In the genomic region with DNA sequence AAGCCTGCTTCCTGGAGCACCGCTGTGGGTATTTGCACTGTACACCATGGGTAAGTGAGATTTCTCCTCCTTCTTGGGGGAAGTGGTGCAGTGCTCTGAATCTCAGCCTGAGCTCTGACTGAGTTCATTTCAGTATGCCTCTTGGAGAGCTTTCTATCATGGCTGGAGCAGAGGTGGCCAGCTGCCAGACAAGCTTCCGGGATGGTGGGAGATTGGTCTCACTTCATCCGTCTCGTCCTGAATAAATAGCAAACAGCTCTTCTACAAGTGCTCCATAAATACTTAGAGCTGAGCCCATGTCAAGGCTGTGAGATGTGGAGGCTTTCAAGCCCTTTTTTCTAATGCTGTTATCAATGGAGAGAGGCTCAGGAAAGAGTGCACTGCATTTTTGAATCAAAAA, we compare ENCODE assay signal across 19 mouse cellular contexts. TPM values are rescaled to one million over a fixed set of nuclear protein-coding genes. Genes with fewer than 3 reads are reported as not detected.
DNase-seq lines count a peak whose midpoint lies in the region; ATAC-seq and TF ChIP-seq lines count a peak whose summit lies in the region.
"Had no signal": no experiment of that assay in that cellular context is flagged by ENCODE, and none has a peak within 500 bp of the region (broad histone marks: within the 10 kb centered on the region; RNA-seq: fewer than 3 reads in every experiment).

No protein-coding gene starts in this region.

- peak; percentile 43 to 60 for DNase-seq in kidney, postnatal 4 days
- DNase-seq in lung, postnatal 36 days: no peak
- peak; percentile 14 for DNase-seq in brain, embryonic 14.5 days (ENCODE audit: low read depth)
- peak; percentile 35 to 66 for DNase-seq in lung, postnatal 4 days
- DNase-seq in right cerebral cortex, postnatal 10 days (ENCODE audit: low spot score in 2 of 2): no peak
- no peak for DNase-seq in layer of hippocampus, adult 2 months (ENCODE audit: low spot score in 2 of 2)
- DNase-seq: adrenal gland, adult 2 months; adrenal gland, postnatal 36 days; cerebellum, adult 11-12 months; cerebellum, adult 9-10 months; cerebellum, postnatal 25 days; gastrocnemius, postnatal 36 days; heart, adult 11 months; heart, postnatal 36 days had no signal

- 70% methylated on average over 4 of the region's 4 CpGs for WGBS in kidney, embryonic 14.5 days
- WGBS in lung, embryonic 16.5 days: 25% methylated on average over 4 of the region's 4 CpGs

- H3K36me3 ChIP-seq in kidney, embryonic 14.5 days (ENCODE audit: control insufficient read depth, insufficient read depth, low read length): no peaks in the 10 kb centered on the region
- H3K36me3 ChIP-seq in lung, embryonic 16.5 days (ENCODE audit: control insufficient read depth, insufficient read depth, low read length): no peaks in the 10 kb centered on the region
- H3K36me3 ChIP-seq: embryonic facial prominence, embryonic 12.5 days; heart, embryonic 13.5 days had no signal

- H3K4me1 ChIP-seq in kidney, embryonic 14.5 days (ENCODE audit: control insufficient read depth, insufficient read depth, low read length): peaks cover 17% of the 10 kb centered on the region
- H3K4me1 ChIP-seq in lung, embryonic 16.5 days (replicated peaks; ENCODE audit: control insufficient read depth, insufficient read depth, low read length): peaks cover 29% of the 10 kb centered on the region

- H3K9ac ChIP-seq in kidney, embryonic 14.5 days (ENCODE audit: low read depth, low read length): no peak overlapping the region
- no peak overlapping the region for H3K9ac ChIP-seq in lung, embryonic 16.5 days (ENCODE audit: low read length)
- H3K9ac ChIP-seq: embryonic facial prominence, embryonic 12.5 days; forebrain, embryonic 15.5 days; heart, embryonic 13.5 days had no signal

- no peaks in the 10 kb centered on the region for H3K9me3 ChIP-seq in kidney, embryonic 14.5 days (ENCODE audit: control insufficient read depth, low read length)
- no peaks in the 10 kb centered on the region for H3K9me3 ChIP-seq in lung, embryonic 16.5 days (ENCODE audit: control insufficient read depth, low read length)
- H3K9me3 ChIP-seq: embryonic facial prominence, embryonic 12.5 days; forebrain, embryonic 15.5 days; heart, embryonic 13.5 days had no signal

- no peak for TF ChIP-seq POLR2A in brain, embryonic 14.5 days (IDR thresholded peaks at IDR 0.05; ENCODE audit: borderline replicate concordance, extremely low read depth, insufficient read depth, insufficient read length, poor library complexity, severe bottlenecking)

- no peak for ATAC-seq in kidney, embryonic 14.5 days (ENCODE audit: low FRiP score, low TSS enrichment)
- ATAC-seq in lung, embryonic 16.5 days (ENCODE audit: low read depth): peak; percentile 63; the same call in 1 of the 2 replicates
- ATAC-seq: forebrain, embryonic 15.5 days had no signal

- peaks cover 27% of the 10 kb centered on the region for H3K27me3 ChIP-seq in kidney, embryonic 14.5 days (ENCODE audit: control insufficient read depth, insufficient read depth, low read length)
- H3K27me3 ChIP-seq in lung, embryonic 16.5 days (ENCODE audit: control insufficient read depth, insufficient read depth, low read depth, low read length): peaks cover 29% of the 10 kb centered on the region

- H3K4me2 ChIP-seq in kidney, embryonic 14.5 days (replicated peaks; ENCODE audit: low read depth, low read length): no peak overlapping the region
- H3K4me2 ChIP-seq in lung, embryonic 16.5 days (ENCODE audit: low read depth, low read length): no peak overlapping the region
- H3K4me2 ChIP-seq: embryonic facial prominence, embryonic 12.5 days; forebrain, embryonic 15.5 days; heart, embryonic 13.5 days had no signal

- no peak overlapping the region for H3K4me3 ChIP-seq in kidney, embryonic 14.5 days (ENCODE audit: low read length)
- no peak overlapping the region for H3K4me3 ChIP-seq in lung, embryonic 16.5 days (ENCODE audit: low read length)
- H3K4me3 ChIP-seq in layer of hippocampus, adult 2 months: no peak overlapping the region
- H3K4me3 ChIP-seq: embryonic facial prominence, embryonic 12.5 days; forebrain, embryonic 15.5 days; heart, embryonic 13.5 days had no signal

- TF ChIP-seq CTCF in brain, embryonic 14.5 days (IDR thresholded peaks at IDR 0.05; ENCODE audit: borderline replicate concordance, extremely low read depth, insufficient read depth, insufficient read length): no peak
- TF ChIP-seq CTCF in layer of hippocampus, adult 2 months (conservative IDR thresholded peaks at IDR 0.05): no peak

- H3K27ac ChIP-seq in kidney, embryonic 14.5 days (ENCODE audit: low read depth, low read length): no peak overlapping the region
- no peak overlapping the region for H3K27ac ChIP-seq in lung, embryonic 16.5 days (ENCODE audit: low read length)
- no peak overlapping the region for H3K27ac ChIP-seq in layer of hippocampus, adult 2 months
- H3K27ac ChIP-seq: embryonic facial prominence, embryonic 12.5 days; forebrain, embryonic 15.5 days; heart, embryonic 13.5 days had no signal

RNA-seq across cellular contexts. Expression of gene Gad1, which starts 18.8 kb away (rescaled TPM):
- 0.18 TPM in 1 of 2 replicates, not detected in the other for polyA plus RNA-seq in kidney, embryonic 14.5 days (2014; fragmentation: Nextera tagmentation; extraction: Ambion mirVana)
- 0.46 and 0.63 TPM in 2 replicates for polyA plus RNA-seq in lung, embryonic 16.5 days (2015; fragmentation: Nextera tagmentation; extraction: Ambion mirVana)
- 140 and 158 TPM in 2 replicates for polyA plus RNA-seq in brain, embryonic 14.5 days (2012; rRNA removed)
- total RNA-seq in layer of hippocampus, adult 2 months (2021): 100 to 1,000 TPM; 343 to 384 TPM

Comparison
In these comparisons a context has a peak if more than half of its experiments do, and no peak if none do; other contexts are left out.
1. DNase-seq: peak in kidney, postnatal 4 days (2 of 2), brain, embryonic 14.5 days (single experiment) and lung, postnatal 4 days (2 of 2); none in lung, postnatal 36 days (single experiment), right cerebral cortex, postnatal 10 days (0 of 2) and layer of hippocampus, adult 2 months (0 of 2).
2. RNA of gene Gad1, which starts 18.8 kb away (polyA plus RNA-seq): 140 to 158 TPM in brain, embryonic 14.5 days; 0.46 to 0.63 TPM in lung, embryonic 16.5 days and 0.18 TPM in kidney, embryonic 14.5 days; every median in the first group is over 10 times any median in the second.